Mouse (Mus musculus) G1E (cell line): Measurements from ENCODE around the gene Trim24. TPM values are rescaled to one million over a fixed set of nuclear protein-coding genes. Genes with fewer than 3 reads are reported as not detected.

Source experiments
- ATAC-seq: 2 replicates; pipeline ENCODE4 v1.8.0; 2016; ENCODE audit warnings: mild to moderate bottlenecking; ENCODE audit not compliant: insufficient number of reproducible peaks, poor library complexity, low FRiP score, severe bottlenecking; ENCODE audit errors: extremely low read depth
- DNase-seq: peaks from one replicate; pipeline ENCODE4 v3.0.0; 2012; ENCODE audit warnings: low spot score
- H3K27me3 ChIP-seq: 2 replicates; pipeline ENCODE4 v1.6.1; 2012; ENCODE audit warnings: mild to moderate bottlenecking, low read length, inconsistent platforms; ENCODE audit not compliant: insufficient read depth
- H3K36me3 ChIP-seq: replicated peaks from 2 replicates; pipeline ENCODE3; 2012; ENCODE audit warnings: mild to moderate bottlenecking, inconsistent platforms
- H3K4me1 ChIP-seq: 2 replicates; pipeline ENCODE4 v1.6.1; 2012; ENCODE audit warnings: low read depth, low read length, inconsistent platforms, mixed read lengths; ENCODE audit not compliant: insufficient read depth
- H3K4me3 ChIP-seq: 2 replicates; pipeline ENCODE4 v1.5.1; 2012; ENCODE audit warnings: low read depth, mild to moderate bottlenecking, inconsistent platforms, low read length, moderate library complexity, mixed read lengths
- H3K9me3 ChIP-seq: replicated peaks from 2 replicates; pipeline ENCODE4 v1.6.1; 2012; ENCODE audit warnings: inconsistent platforms
- CTCF ChIP-seq: IDR thresholded peaks from 2 replicates; pipeline ENCODE4 v1.5.1; 2012; ENCODE audit warnings: low read depth, low read length, inconsistent platforms, mixed read lengths
- GATA1 ChIP-seq: IDR thresholded peaks from 2 replicates; pipeline ENCODE4 v1.6.1; 2012; ENCODE audit warnings: borderline replicate concordance, low read length, inconsistent platforms, mixed read lengths
- GATA2 ChIP-seq: IDR thresholded peaks from 2 replicates; pipeline ENCODE4 v1.6.1; 2012; ENCODE audit warnings: low read depth, low read length, inconsistent platforms, borderline replicate concordance
- POLR2AphosphoS5 ChIP-seq: IDR thresholded peaks from 2 replicates; pipeline ENCODE4 v1.6.1; 2012; ENCODE audit warnings: low read depth, low read length, inconsistent platforms; ENCODE audit not compliant: insufficient replicate concordance
- TAL1 ChIP-seq: conservative IDR thresholded peaks from 2 replicates; pipeline ENCODE4 v1.6.1; 2012; ENCODE audit warnings: low read depth, low read length, inconsistent platforms, mixed read lengths
- polyA plus RNA-seq: library from polyadenylated mRNA; stranded (reverse); fragments of >175 nt; gene quantifications from 2 replicates; pipeline ENCODE4 v1.2.3, GENCODE M21; 2012
- total RNA-seq, 2 experiments: library from RNA; stranded (forward) in 1 of 2; stranded (reverse) in 1 of 2; fragments of 200-1000 nt in 1 of 2; fragments of >200 nt in 1 of 2; fragmentation: Nextera tagmentation in 1 of 2; gene quantifications; 2 replicates each; pipeline ENCODE4 v1.2.3; 2014 to 2017

Trim24 gene
- total and polyA plus RNA-seq, 3 experiments: 7.0 to 63.1 (median 25.0) TPM

GRCm38 (mm10) chr6:38012829-38013228, 142.2 kb downstream of the Trim24 start:
- Histone ChIP-seq H3K27me3 (peaks cover 14% of the 10 kb centered on the region; the same call in 1 of the 2 replicates), H3K36me3 (no peaks in the 10 kb centered on the region), H3K4me1 (no peaks in the 10 kb centered on the region), H3K9me3 (no peaks in the 10 kb centered on the region), H3K4me3 (no peak overlapping the region)
- TF ChIP-seq GATA1 (no peak), CTCF (no peak), GATA2 (no peak), TAL1 (no peak), POLR2AphosphoS5 (no peak)
- ATAC-seq: no peak
- no peak for DNase-seq

Other genes with a start within 250 kb of the Trim24 start
- not detected in 2 replicates for gene Svopl, start 176.2 kb downstream of the Trim24 start, total RNA-seq (2014; fragmentation: Nextera tagmentation)
- 0.06 TPM in 1 of 2 replicates, not detected in the other for gene Svopl, start 176.2 kb downstream of the Trim24 start, total RNA-seq (2017)
- not detected in 2 replicates for gene Svopl, start 176.2 kb downstream of the Trim24 start, polyA plus RNA-seq
- gene Tmem213, start 238.4 kb downstream of the Trim24 start, total RNA-seq (2014; fragmentation: Nextera tagmentation): not detected in 2 replicates
- gene Tmem213, start 238.4 kb downstream of the Trim24 start, total RNA-seq (2017): not detected in 2 replicates
- gene Tmem213, start 238.4 kb downstream of the Trim24 start, polyA plus RNA-seq: not detected in 2 replicates